Mouse (Mus musculus): ENCODE results near the gene Abhd10. TPM values are rescaled to one million over a fixed set of nuclear protein-coding genes. Genes with fewer than 3 reads are reported as not detected.
A peak's percentile ranks its signal among the peaks of the same experiment; 100 is the strongest.

Abhd10 gene
- polyA plus RNA-seq, 1 experiment from 2014 or later: 37.3 TPM

DNA sequence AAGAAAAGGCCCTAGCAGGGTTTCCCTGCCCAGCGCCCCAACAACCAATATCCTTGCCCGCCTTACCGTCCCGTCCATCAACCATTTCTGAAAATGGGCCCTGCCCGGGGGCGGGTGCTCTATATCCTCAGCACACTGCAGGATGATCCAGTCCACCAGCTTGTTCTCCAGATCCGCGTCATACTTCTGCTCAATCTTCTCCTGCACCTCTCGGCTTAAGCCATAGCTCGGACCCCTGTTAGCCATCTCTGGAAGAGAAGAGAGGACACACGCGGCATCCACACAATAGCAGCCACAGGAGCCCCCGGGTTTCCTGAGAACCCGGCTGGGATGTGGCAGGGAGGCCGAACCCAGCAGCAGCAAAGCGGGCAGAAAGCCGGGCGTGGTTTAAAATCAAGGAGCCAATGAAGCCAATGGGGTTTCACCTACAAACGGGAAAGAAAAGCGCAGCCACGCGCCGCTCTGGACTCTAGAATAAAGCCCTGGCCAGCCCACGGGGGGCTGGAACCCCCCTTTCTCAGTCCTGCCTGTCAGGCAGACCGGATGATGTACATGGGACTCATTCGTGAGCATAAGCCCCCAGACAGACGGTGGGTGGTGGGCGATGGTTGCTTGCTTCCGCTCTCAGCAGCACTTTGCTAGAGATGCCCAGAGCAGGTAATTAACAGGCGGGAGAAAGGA lies 18.6 kb downstream of the Abhd10 start, which contains the start of gene Tagln3:
Gene Tagln3, minus strand, starts transcription at position 548 of the 681 bp plus-strand sequence.
- Histone ChIP-seq H3K9me3 (no peaks in the 10 kb centered on the region), H3K27me3 (no peaks in the 10 kb centered on the region), H3K9ac (replicated peaks) (peak within 1 kb of the TSS; percentile 74), H3K4me1 (replicated peaks) (peaks cover 17% of the 10 kb centered on the region), H3K36me3 (peaks cover 19% of the 10 kb centered on the region), H3K4me3 (replicated peaks) (peak within 1 kb of the TSS; percentile 56), H3K27ac (peak within 1 kb of the TSS; percentile 35; the same call in 1 of the 2 replicates), H3K4me2 (peak within 1 kb of the TSS; percentile 87)
- peak; percentile 83; the same call in 1 of the 2 replicates for ATAC-seq (ENCODE audit: insufficient number of reproducible peaks, insufficient read depth, low FRiP score, low TSS enrichment, low read depth)
- 2% methylated on average over 30 of the region's 30 CpGs for WGBS

DNA sequence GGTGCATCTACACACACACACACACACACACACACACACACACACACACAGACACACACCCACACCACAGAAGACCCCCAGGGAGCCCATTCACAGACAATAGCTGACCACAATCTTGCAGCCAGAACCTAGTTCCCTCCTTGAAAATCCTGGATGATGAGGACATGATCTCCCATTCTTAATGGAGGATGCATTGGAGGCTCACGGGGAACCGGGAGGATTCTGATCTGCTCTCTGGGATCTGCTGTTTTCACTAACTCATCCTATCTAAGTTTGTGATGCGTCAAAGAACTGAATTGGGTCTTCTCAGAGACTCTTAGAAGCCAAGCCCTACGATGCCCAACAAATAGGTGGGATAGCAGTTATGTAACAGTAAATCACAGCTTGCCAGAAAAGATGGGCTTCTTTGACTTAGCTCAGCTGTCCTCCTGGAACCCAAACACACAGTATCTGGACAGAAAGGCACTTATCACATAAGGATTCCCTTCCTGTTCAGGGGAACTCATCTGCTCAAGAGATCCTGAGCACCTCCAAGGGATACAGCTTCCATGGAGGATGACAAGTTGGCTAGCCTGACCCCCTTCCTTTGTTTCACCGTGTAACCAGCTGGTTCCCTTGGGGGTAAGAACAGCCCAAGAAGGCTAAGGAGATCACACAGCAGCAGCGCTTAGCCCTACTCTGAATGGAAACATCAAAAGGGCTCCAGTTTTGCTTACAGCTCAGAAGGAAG lies 19.4 kb downstream of the Abhd10 start:
- ATAC-seq (ENCODE audit: insufficient number of reproducible peaks, insufficient read depth, low FRiP score, low TSS enrichment, low read depth): no peak
- WGBS: 61% methylated on average over 6 of the region's 6 CpGs
- Histone ChIP-seq H3K27ac (no peak overlapping the region), H3K4me1 (replicated peaks) (peaks cover 17% of the 10 kb centered on the region), H3K36me3 (peaks cover 23% of the 10 kb centered on the region), H3K9me3 (no peaks in the 10 kb centered on the region), H3K4me3 (replicated peaks) (peak overlapping the region; percentile 56), H3K4me2 (peak overlapping the region; percentile 87), H3K9ac (replicated peaks) (peak overlapping the region; percentile 74), H3K27me3 (no peaks in the 10 kb centered on the region)

DNA sequence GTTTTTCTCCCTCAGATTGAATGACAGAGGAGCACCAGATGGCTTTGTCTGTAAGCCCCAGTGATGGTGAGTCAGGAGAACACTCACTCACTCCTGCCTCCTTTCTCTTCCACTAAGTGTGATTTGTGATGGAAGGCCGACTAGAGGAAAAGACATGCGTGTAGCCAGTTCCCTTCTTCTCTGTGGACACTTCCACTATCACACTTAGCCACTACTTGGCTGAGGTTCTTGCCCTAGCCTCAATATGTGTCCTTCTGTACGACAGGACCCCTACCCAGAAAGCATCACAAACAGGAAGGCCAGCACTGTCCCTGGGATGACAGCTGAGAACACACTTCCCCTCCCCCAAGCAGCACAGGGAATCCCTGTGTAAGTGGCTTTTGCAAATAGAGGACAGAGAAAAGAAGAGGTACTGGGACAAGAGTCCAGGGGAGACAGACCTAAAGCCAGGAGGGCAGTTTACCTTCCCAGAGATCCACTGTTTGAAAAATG lies 20.2 kb downstream of the Abhd10 start:
- no peaks in the 10 kb centered on the region for H3K27me3 ChIP-seq
- H3K27ac ChIP-seq: no peak overlapping the region
- WGBS: 75% methylated on average over 3 of the region's 3 CpGs
- no peak overlapping the region for H3K4me3 ChIP-seq (replicated peaks)
- H3K9me3 ChIP-seq: no peaks in the 10 kb centered on the region
- peaks cover 17% of the 10 kb centered on the region for H3K4me1 ChIP-seq (replicated peaks)
- no peak for ATAC-seq (ENCODE audit: insufficient number of reproducible peaks, insufficient read depth, low FRiP score, low TSS enrichment, low read depth)
- no peak overlapping the region for H3K9ac ChIP-seq (replicated peaks)
- peaks cover 24% of the 10 kb centered on the region for H3K36me3 ChIP-seq
- H3K4me2 ChIP-seq: peak overlapping the region; percentile 87; the same call in 1 of the 2 replicates

DNA sequence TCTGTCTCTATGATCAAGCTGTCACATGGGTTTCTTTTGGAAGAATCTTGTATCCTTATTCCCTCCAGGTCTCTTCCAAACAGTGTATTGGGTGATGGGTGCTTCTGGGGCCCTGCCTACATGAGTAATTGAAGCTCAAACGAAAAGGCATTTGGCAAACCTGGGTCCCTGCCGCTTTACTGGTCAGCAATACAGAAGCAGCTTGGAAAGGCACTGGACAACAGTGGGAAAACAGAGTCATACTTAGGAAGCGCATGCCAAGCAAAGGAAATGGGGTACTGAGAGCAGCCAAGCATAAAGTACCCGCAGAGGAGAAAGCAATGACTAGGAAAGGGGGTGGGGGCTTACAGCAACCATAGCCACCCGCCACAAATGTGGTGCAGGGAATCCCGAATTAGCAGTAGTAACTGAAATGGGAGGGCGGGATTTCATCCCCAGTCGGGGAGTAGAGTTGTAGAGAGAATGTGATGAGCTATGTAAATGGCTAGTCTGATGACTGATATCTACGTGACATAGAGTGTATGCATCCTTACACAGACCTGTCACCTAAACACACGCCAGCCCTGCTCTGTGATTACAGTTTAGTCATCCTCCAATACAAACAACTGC lies 22.6 kb downstream of the Abhd10 start:
- Histone ChIP-seq H3K9me3 (no peaks in the 10 kb centered on the region), H3K4me2 (no peak overlapping the region), H3K4me3 (replicated peaks) (no peak overlapping the region), H3K27me3 (no peaks in the 10 kb centered on the region), H3K36me3 (peaks cover 40% of the 10 kb centered on the region), H3K4me1 (replicated peaks) (peaks cover 17% of the 10 kb centered on the region), H3K9ac (replicated peaks) (no peak overlapping the region), H3K27ac (no peak overlapping the region)
- 87% methylated on average over 10 of the region's 10 CpGs for WGBS
- no peak for ATAC-seq (ENCODE audit: insufficient number of reproducible peaks, insufficient read depth, low FRiP score, low TSS enrichment, low read depth)

DNA sequence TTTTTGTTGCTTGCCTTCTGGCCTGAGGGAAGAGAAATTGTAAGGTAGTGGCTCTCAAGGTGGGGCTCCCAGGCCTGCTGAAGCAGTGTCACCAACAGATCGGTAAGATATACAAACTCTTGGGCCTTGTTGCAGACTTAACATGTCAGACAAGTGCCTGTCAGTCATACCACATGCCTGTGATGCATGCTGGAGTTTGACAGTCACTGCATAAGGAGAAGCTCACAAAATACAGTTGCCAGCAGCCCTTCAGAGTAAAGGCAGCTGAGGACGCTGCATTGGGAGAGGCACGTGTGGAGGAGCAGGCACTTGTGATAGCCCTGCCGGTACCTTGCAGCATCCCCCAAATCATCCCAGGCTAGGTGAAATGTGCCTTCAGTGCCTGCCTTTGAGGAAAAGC lies 24.5 kb downstream of the Abhd10 start:
- WGBS: 85% methylated on average over 4 of the region's 4 CpGs
- Histone ChIP-seq H3K9me3 (no peaks in the 10 kb centered on the region), H3K4me3 (replicated peaks) (no peak overlapping the region), H3K27me3 (no peaks in the 10 kb centered on the region), H3K27ac (no peak overlapping the region), H3K36me3 (peaks cover 43% of the 10 kb centered on the region), H3K4me1 (replicated peaks) (peaks cover 7% of the 10 kb centered on the region; the same call in 1 of the 2 replicates), H3K4me2 (no peak overlapping the region), H3K9ac (replicated peaks) (no peak overlapping the region)
- no peak for ATAC-seq (ENCODE audit: insufficient number of reproducible peaks, insufficient read depth, low FRiP score, low TSS enrichment, low read depth)

DNA sequence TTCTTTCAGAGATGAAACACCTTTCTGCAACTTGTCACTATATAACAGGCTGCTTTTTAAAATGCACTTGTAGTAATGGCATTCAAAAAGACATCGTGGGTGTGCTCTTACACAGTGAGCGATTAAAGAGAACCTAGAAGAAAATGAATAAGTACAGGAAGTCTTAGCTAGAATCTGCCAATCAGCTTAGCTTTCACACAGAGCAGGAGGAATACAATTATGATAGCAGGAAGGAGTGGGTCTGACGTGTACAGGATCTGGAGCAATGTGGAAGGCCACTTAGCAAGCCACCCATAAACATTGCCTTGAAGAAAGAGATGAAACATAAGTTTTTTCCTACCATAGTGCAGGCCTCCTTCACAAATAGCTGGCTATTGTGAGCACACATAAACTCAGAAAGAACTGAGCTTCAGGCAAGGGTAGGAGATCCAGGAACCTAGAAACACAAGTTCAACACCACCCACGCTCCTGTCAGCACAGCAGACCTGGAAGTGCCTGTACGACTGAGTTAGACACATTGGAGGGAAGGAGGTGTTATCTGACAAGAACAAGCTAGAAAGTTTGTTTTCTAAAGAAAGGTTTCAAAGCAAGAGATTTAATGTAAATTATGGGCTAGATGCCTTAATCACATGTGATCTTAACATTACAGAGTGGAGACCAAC lies 28.1 kb downstream of the Abhd10 start:
- ATAC-seq (ENCODE audit: insufficient number of reproducible peaks, insufficient read depth, low FRiP score, low TSS enrichment, low read depth): no peak
- 86% methylated on average over 5 of the region's 5 CpGs for WGBS
- Histone ChIP-seq H3K36me3 (peaks cover 36% of the 10 kb centered on the region), H3K4me1 (replicated peaks) (no peaks in the 10 kb centered on the region), H3K9me3 (no peaks in the 10 kb centered on the region), H3K27ac (no peak overlapping the region), H3K27me3 (no peaks in the 10 kb centered on the region), H3K4me2 (no peak overlapping the region), H3K9ac (replicated peaks) (no peak overlapping the region), H3K4me3 (replicated peaks) (no peak overlapping the region)

DNA sequence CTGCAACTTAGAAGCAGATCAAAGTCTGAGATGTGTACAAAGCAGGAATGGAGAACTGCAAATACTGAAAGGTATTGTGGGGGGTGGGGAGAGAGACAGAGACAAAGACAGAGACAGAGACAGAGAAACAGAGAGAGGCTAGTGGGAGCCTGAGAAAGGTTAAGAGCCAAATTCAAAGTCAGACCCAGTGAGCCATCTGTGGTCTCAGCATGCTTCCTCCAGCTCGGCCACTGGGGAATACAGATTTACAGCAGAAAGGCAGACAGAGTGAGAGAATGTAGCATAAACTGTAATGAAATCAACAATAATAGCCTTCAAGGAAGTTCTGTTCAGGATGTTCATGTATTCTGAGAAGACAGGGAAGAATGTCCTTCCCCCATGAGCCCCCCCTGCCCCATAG lies 28.9 kb downstream of the Abhd10 start:
- Histone ChIP-seq H3K27ac (no peak overlapping the region), H3K9me3 (no peaks in the 10 kb centered on the region), H3K36me3 (peaks cover 29% of the 10 kb centered on the region), H3K4me2 (no peak overlapping the region), H3K4me1 (replicated peaks) (no peaks in the 10 kb centered on the region), H3K9ac (replicated peaks) (no peak overlapping the region), H3K4me3 (replicated peaks) (no peak overlapping the region), H3K27me3 (no peaks in the 10 kb centered on the region)
- no peak for ATAC-seq (ENCODE audit: insufficient number of reproducible peaks, insufficient read depth, low FRiP score, low TSS enrichment, low read depth)
- 69% methylated on average over 1 of the region's 1 CpGs for WGBS

DNA sequence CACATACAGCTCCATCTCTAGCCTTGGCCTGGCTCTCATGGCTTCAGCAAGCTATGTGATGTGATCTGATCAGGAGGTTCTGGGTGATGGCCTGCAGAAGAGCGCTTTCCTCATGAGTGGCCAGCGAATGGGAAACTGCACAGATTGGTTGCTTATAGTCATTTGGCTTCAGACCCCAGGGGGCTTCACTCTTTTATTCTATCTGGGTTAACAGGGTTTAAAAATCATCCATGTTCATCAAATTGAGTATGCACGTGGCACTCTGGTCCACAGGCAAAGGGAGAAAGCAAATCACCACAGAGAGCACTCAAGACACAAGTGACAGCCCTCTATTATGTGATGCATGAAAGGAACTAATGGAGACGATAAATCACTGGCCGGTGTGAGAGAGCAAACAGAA lies 29.5 kb downstream of the Abhd10 start:
- Histone ChIP-seq H3K9me3 (no peaks in the 10 kb centered on the region), H3K27me3 (no peaks in the 10 kb centered on the region), H3K36me3 (peaks cover 23% of the 10 kb centered on the region), H3K4me1 (replicated peaks) (no peaks in the 10 kb centered on the region), H3K27ac (no peak overlapping the region), H3K4me3 (replicated peaks) (no peak overlapping the region), H3K9ac (replicated peaks) (no peak overlapping the region), H3K4me2 (no peak overlapping the region)
- WGBS: 86% methylated on average over 5 of the region's 5 CpGs
- ATAC-seq (ENCODE audit: insufficient number of reproducible peaks, insufficient read depth, low FRiP score, low TSS enrichment, low read depth): no peak

DNA sequence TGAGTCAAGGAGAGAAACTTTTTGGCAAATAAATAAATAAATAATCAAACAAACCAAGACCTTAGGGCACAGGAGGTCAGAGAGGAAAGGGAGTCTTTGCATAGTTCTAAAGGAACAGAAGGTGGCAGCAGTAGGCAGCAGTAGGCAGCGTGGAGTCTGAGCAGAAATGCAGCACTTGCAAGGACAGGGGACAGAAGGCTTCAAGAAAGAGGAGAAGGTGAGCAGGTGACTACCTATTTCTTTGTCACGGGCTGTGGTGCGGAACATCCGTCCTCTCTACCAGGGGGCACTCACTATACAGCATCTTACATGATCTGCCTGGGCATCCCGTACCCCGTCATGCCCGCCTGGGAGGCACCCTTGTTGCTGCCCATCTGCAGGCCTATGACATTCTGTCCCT lies 31.5 kb downstream of the Abhd10 start:
- ATAC-seq (ENCODE audit: insufficient number of reproducible peaks, insufficient read depth, low FRiP score, low TSS enrichment, low read depth): no peak
- Histone ChIP-seq H3K36me3 (peaks cover 7% of the 10 kb centered on the region; the same call in 1 of the 2 replicates), H3K27me3 (no peaks in the 10 kb centered on the region), H3K4me1 (replicated peaks) (no peaks in the 10 kb centered on the region), H3K9ac (replicated peaks) (no peak overlapping the region), H3K27ac (no peak overlapping the region), H3K4me2 (no peak overlapping the region), H3K4me3 (replicated peaks) (no peak overlapping the region), H3K9me3 (no peaks in the 10 kb centered on the region)
- WGBS: 71% methylated on average over 7 of the region's 7 CpGs

DNA sequence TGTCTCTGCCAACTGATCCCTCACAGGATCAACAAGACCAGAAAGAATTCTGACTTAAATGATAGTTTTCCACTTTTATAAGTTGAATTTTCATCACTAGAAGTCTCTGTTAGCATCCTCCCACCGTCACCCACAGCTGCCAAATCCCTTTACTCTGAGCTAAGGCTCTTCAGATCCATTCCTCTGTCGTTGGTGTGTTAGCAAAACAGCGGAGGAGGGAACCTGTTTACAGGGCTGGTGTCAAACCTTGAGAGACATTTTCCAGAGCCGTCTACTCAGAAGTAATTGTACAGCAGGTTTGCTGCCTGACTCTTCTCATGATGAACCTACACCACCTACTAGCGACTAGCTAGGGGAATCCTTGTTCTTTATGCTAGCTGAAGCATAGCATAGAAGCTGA lies 43.5 kb downstream of the Abhd10 start:
- no peak for ATAC-seq (ENCODE audit: insufficient number of reproducible peaks, insufficient read depth, low FRiP score, low TSS enrichment, low read depth)
- Histone ChIP-seq H3K4me1 (replicated peaks) (no peaks in the 10 kb centered on the region), H3K9ac (replicated peaks) (no peak overlapping the region), H3K4me3 (replicated peaks) (no peak overlapping the region), H3K27me3 (no peaks in the 10 kb centered on the region), H3K36me3 (no peaks in the 10 kb centered on the region), H3K4me2 (no peak overlapping the region), H3K9me3 (no peaks in the 10 kb centered on the region), H3K27ac (no peak overlapping the region)
- WGBS: 54% methylated on average over 5 of the region's 5 CpGs

DNA sequence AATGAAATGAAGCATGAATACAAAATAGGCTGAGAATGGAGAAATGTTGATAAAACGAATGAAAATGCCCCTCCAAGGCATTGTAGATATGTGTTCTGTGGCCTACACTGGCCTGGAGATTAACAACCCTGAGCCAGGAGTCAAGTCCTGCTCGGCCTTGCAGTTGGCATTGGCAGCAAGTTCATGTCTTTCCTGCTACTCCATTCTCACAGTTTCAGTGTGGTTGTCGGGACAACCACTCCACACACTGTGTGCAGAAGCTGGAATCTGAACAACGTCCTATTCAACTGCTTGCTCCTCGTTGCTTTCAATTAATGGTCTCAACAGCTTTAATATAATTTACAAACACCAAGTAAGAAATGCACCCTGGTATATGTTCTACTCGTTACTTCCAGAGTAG lies 44.8 kb downstream of the Abhd10 start:
- no peaks in the 10 kb centered on the region for H3K36me3 ChIP-seq
- no peak overlapping the region for H3K27ac ChIP-seq
- no peaks in the 10 kb centered on the region for H3K4me1 ChIP-seq (replicated peaks)
- H3K9ac ChIP-seq (replicated peaks): no peak overlapping the region
- H3K4me3 ChIP-seq (replicated peaks): no peak overlapping the region
- no peak overlapping the region for H3K4me2 ChIP-seq
- WGBS: 80% methylated on average over 6 of the region's 6 CpGs
- no peak for ATAC-seq (ENCODE audit: insufficient number of reproducible peaks, insufficient read depth, low FRiP score, low TSS enrichment, low read depth)
- no peaks in the 10 kb centered on the region for H3K9me3 ChIP-seq
- H3K27me3 ChIP-seq: no peaks in the 10 kb centered on the region
